Mouse (Mus musculus): ENCODE data around the gene Dmd. TPM values are rescaled to one million over a fixed set of nuclear protein-coding genes. Genes with fewer than 3 reads are reported as not detected.

The Dmd gene
- polyA plus RNA-seq, 1 experiment from 2014 or later, result 31.0 TPM

- no peak overlapping the region for H3K4me3 ChIP-seq (replicated peaks)
- 61% methylated on average over 4 of the region's 4 CpGs for WGBS
- no peak overlapping the region for H3K9ac ChIP-seq (replicated peaks)
- no peak for ATAC-seq (ENCODE audit: low FRiP score)
- no peak overlapping the region for H3K4me2 ChIP-seq
- H3K4me1 ChIP-seq, result no peaks in the 10 kb centered on the region
- H3K27ac ChIP-seq (replicated peaks), result no peak overlapping the region
- H3K36me3 ChIP-seq, result no peaks in the 10 kb centered on the region
- H3K27me3 ChIP-seq (replicated peaks), result no peaks in the 10 kb centered on the region
- no peaks in the 10 kb centered on the region for H3K9me3 ChIP-seq (replicated peaks)
Measured at GRCm38 (mm10) chrX:84435608-84436007, 1486.9 kb downstream of the Dmd start.

DNA sequence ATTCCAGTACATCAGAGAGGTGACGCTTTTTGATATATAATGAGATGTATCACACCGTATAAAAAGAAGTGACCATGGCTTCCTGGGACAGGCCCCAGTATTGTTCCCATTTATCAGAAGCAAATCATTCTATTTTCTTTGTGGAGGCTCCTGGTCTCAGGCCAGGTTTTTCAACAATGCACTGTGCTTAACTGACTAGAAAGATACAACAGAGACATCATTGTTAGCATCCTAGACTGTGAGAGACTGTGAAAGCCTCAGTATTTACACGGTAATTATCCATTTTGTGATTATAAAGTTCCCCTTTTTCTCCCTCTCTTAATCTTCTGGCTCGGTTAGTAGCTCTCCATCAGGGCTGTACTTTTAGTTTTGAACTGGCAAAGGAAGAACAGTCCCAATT lies 1487.9 kb downstream of the Dmd start:
- ATAC-seq (ENCODE audit: low FRiP score), result no peak
- no peak overlapping the region for H3K4me3 ChIP-seq (replicated peaks)
- H3K36me3 ChIP-seq, result no peaks in the 10 kb centered on the region
- no peaks in the 10 kb centered on the region for H3K9me3 ChIP-seq (replicated peaks)
- no peak overlapping the region for H3K9ac ChIP-seq (replicated peaks)
- no peaks in the 10 kb centered on the region for H3K4me1 ChIP-seq
- no peaks in the 10 kb centered on the region for H3K27me3 ChIP-seq (replicated peaks)
- H3K27ac ChIP-seq (replicated peaks), result no peak overlapping the region
- whole genome bisulfite sequencing, result 40% methylated on average over 4 of the region's 4 CpGs
- no peak overlapping the region for H3K4me2 ChIP-seq

DNA sequence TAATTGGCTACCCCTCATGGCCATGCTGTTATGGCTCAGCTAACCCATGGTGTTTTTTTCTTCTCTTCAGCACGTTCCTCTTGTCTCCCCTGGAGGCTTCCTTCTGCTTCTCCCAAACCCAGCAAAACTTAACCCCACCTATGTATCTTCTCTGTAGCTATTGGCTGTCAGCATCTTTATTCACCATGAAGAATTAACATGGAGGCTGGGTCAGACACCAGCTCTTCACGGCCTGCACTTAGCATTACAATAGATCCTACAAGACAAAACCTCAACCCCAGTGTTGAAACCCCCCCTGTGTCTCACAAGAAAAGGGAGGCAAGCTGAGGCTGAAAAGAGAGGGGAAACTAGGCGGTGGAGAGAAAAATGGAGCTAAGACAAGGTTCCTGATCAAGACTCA lies 1494.3 kb downstream of the Dmd start:
- no peak overlapping the region for H3K9ac ChIP-seq (replicated peaks)
- no peak overlapping the region for H3K4me3 ChIP-seq (replicated peaks)
- WGBS, result 27% methylated on average over 3 of the region's 3 CpGs
- ATAC-seq (ENCODE audit: low FRiP score), result no peak
- H3K36me3 ChIP-seq, result no peaks in the 10 kb centered on the region
- H3K27me3 ChIP-seq (replicated peaks), result no peaks in the 10 kb centered on the region
- H3K4me2 ChIP-seq, result no peak overlapping the region
- H3K9me3 ChIP-seq (replicated peaks), result no peaks in the 10 kb centered on the region
- H3K27ac ChIP-seq (replicated peaks), result no peak overlapping the region
- H3K4me1 ChIP-seq, result no peaks in the 10 kb centered on the region

DNA sequence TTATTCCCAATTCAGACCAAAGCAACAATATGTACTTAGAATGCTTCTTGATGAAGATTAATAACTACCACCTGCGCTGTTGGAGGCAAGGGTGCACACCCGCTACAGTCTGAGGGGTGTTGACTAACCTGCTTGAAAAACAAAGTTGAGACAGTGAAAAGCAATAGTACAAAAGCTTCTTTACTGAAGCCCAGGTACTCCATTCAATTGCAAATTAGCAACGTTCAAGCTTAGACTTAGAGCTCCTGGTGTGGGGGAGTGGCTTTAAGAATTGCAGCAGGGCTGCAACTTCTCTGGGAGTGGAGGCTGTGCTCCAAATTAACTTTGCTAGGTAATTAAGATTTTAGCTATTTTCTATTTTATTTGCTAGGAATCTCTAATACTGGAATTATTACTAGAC lies 1495.3 kb downstream of the Dmd start:
- Histone ChIP-seq H3K27me3 (replicated peaks) (no peaks in the 10 kb centered on the region), H3K36me3 (no peaks in the 10 kb centered on the region), H3K9me3 (replicated peaks) (no peaks in the 10 kb centered on the region), H3K9ac (replicated peaks) (no peak overlapping the region), H3K4me3 (replicated peaks) (no peak overlapping the region), H3K4me1 (no peaks in the 10 kb centered on the region), H3K27ac (replicated peaks) (no peak overlapping the region), H3K4me2 (no peak overlapping the region)
- WGBS, result 35% methylated on average over 3 of the region's 3 CpGs
- ATAC-seq (ENCODE audit: low FRiP score), result no peak

GRCm38 (mm10) chrX:84444638-84445037 lies 1496.0 kb downstream of the Dmd start:
- Histone ChIP-seq H3K4me2 (no peak overlapping the region), H3K4me1 (no peaks in the 10 kb centered on the region), H3K9ac (replicated peaks) (no peak overlapping the region), H3K9me3 (replicated peaks) (no peaks in the 10 kb centered on the region), H3K36me3 (no peaks in the 10 kb centered on the region), H3K27ac (replicated peaks) (no peak overlapping the region), H3K27me3 (replicated peaks) (no peaks in the 10 kb centered on the region), H3K4me3 (replicated peaks) (no peak overlapping the region)
- ATAC-seq (ENCODE audit: low FRiP score), result no peak

- Histone ChIP-seq H3K9ac (replicated peaks) (no peak overlapping the region), H3K4me2 (no peak overlapping the region), H3K27me3 (replicated peaks) (no peaks in the 10 kb centered on the region), H3K4me1 (no peaks in the 10 kb centered on the region), H3K4me3 (replicated peaks) (no peak overlapping the region), H3K36me3 (no peaks in the 10 kb centered on the region), H3K27ac (replicated peaks) (no peak overlapping the region), H3K9me3 (replicated peaks) (no peaks in the 10 kb centered on the region)
- 94% methylated on average over 1 of the region's 1 CpGs for WGBS
- no peak for ATAC-seq (ENCODE audit: low FRiP score)
Measured at GRCm38 (mm10) chrX:84454473-84454872, 1505.8 kb downstream of the Dmd start.

DNA sequence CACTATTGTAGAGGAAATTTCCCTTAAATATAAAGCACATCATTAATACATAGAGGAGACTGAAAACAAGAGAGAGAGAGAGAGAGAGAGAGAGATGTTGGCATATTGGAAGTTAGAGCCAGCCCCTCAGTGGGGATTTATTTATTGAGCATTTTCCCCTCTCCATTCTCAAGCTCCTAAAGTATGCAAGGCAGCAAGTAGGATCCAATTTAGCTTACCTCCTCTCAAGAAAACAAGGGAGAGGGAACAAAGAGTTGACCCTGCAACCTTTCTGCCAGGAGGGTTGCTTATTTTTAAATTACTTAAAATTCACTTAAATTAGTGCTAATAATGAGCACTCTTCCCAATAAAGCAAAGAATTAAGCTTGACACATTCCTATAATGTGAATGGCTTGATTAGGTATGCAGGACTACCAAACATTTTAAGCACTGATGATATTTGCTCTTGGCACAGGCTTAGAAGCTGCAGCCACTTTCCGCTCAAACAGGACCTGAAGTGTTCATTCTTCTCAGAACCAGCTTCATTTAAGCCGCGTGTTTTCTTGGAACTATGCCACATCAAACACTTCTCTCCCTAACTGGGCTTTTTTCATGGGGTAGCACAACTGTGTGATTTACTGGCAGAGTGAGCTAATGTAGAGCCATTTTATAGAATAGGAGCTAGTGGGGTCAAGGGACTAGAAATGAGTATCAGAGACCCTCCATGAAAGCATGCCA lies 1566.1 kb downstream of the Dmd start:
- Histone ChIP-seq H3K9ac (replicated peaks) (no peak overlapping the region), H3K4me3 (replicated peaks) (no peak overlapping the region), H3K4me1 (no peaks in the 10 kb centered on the region), H3K27me3 (replicated peaks) (no peaks in the 10 kb centered on the region), H3K4me2 (no peak overlapping the region), H3K36me3 (no peaks in the 10 kb centered on the region), H3K27ac (replicated peaks) (no peak overlapping the region), H3K9me3 (replicated peaks) (no peaks in the 10 kb centered on the region)
- ATAC-seq (ENCODE audit: low FRiP score), result no peak
- 52% methylated on average over 3 of the region's 3 CpGs for WGBS

DNA sequence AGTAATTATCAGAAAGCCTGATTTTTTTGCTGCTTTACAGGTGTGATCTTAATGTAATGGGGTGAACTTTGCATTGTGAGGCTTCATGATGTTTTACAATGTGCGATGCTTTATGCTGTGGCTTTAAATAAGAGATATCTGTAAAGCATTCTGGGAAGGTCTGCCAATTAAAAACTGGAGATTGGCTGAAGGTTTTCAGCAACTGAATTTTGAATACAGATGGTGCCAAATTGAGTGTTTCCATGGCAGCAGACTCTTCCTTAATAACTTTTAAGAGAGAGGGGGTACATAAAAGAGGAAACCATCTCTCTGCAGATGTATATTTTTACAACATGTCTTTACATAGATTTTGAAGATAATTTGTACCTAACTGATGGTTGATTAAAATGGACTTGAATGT lies 1603.3 kb downstream of the Dmd start:
- no peaks in the 10 kb centered on the region for H3K9me3 ChIP-seq (replicated peaks)
- no peaks in the 10 kb centered on the region for H3K27me3 ChIP-seq (replicated peaks)
- H3K4me1 ChIP-seq, result no peaks in the 10 kb centered on the region
- H3K4me2 ChIP-seq, result no peak overlapping the region
- no peaks in the 10 kb centered on the region for H3K36me3 ChIP-seq
- no peak overlapping the region for H3K9ac ChIP-seq (replicated peaks)
- H3K4me3 ChIP-seq (replicated peaks), result no peak overlapping the region
- 93% methylated on average over 1 of the region's 1 CpGs for WGBS
- no peak for ATAC-seq (ENCODE audit: low FRiP score)
- H3K27ac ChIP-seq (replicated peaks), result no peak overlapping the region

DNA sequence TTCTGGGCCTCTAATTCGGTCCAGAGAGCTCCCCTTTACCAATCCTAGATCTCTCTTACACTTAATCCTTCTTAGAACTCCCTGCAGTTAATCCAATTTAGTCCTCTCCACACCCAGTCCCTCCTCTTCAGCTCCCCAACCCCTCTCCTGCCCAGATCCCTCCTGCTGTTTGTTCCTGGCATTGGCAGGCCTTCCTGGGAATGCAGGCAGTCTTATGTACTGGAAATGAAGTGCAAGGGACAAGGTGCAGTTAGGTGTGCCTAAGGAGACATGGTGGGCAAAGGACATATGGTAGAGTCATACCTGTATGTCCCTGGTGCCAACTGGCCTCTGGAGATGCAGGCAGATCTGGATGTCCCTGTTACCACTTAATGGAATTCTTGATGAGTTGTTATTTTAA lies 1604.8 kb downstream of the Dmd start:
- no peaks in the 10 kb centered on the region for H3K36me3 ChIP-seq
- H3K4me2 ChIP-seq, result no peak overlapping the region
- H3K4me3 ChIP-seq (replicated peaks), result no peak overlapping the region
- no peaks in the 10 kb centered on the region for H3K9me3 ChIP-seq (replicated peaks)
- 17% methylated on average over 1 of the region's 1 CpGs for WGBS
- H3K27ac ChIP-seq (replicated peaks), result no peak overlapping the region
- H3K4me1 ChIP-seq, result no peaks in the 10 kb centered on the region
- no peak for ATAC-seq (ENCODE audit: low FRiP score)
- H3K9ac ChIP-seq (replicated peaks), result no peak overlapping the region
- no peaks in the 10 kb centered on the region for H3K27me3 ChIP-seq (replicated peaks)

GRCm38 (mm10) chrX:84598476-84598875 lies 1649.8 kb downstream of the Dmd start:
- Histone ChIP-seq H3K4me1 (no peaks in the 10 kb centered on the region), H3K4me2 (no peak overlapping the region), H3K9me3 (replicated peaks) (no peaks in the 10 kb centered on the region), H3K27ac (replicated peaks) (no peak overlapping the region), H3K9ac (replicated peaks) (no peak overlapping the region), H3K4me3 (replicated peaks) (no peak overlapping the region), H3K36me3 (no peaks in the 10 kb centered on the region), H3K27me3 (replicated peaks) (no peaks in the 10 kb centered on the region)
- ATAC-seq (ENCODE audit: low FRiP score), result no peak

- Histone ChIP-seq H3K27me3 (replicated peaks) (no peaks in the 10 kb centered on the region), H3K4me3 (replicated peaks) (no peak overlapping the region), H3K9me3 (replicated peaks) (no peaks in the 10 kb centered on the region), H3K27ac (replicated peaks) (no peak overlapping the region), H3K36me3 (no peaks in the 10 kb centered on the region), H3K4me1 (no peaks in the 10 kb centered on the region), H3K9ac (replicated peaks) (no peak overlapping the region), H3K4me2 (no peak overlapping the region)
- ATAC-seq (ENCODE audit: low FRiP score), result no peak
Measured at GRCm38 (mm10) chrX:84640446-84640845, 1691.8 kb downstream of the Dmd start.

DNA sequence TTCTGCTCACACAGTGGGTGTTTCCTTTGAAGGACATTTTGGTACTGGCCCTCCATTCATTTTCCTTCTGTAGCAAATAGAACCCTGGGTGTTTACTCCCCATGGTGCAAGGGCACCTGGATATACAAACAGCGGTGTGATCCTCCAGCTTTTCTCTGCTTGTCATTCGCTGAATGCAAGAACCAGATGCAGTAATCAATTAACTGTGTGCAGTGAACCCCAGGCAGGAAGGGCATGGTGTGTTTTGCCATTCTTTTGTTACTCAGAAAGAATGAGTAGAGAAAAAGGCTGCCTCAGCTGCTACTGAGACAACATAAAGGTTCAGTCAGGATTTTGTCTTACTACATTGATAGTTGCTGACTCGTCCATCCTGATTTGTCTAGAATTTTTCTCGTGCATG lies 1799.0 kb downstream of the Dmd start:
- H3K27me3 ChIP-seq (replicated peaks), result no peaks in the 10 kb centered on the region
- H3K4me2 ChIP-seq, result no peak overlapping the region
- WGBS, result 19% methylated on average over 4 of the region's 4 CpGs
- H3K9me3 ChIP-seq (replicated peaks), result no peaks in the 10 kb centered on the region
- H3K27ac ChIP-seq (replicated peaks), result no peak overlapping the region
- no peak overlapping the region for H3K4me3 ChIP-seq (replicated peaks)
- H3K4me1 ChIP-seq, result no peaks in the 10 kb centered on the region
- H3K9ac ChIP-seq (replicated peaks), result no peak overlapping the region
- no peaks in the 10 kb centered on the region for H3K36me3 ChIP-seq
- no peak for ATAC-seq (ENCODE audit: low FRiP score)
